Mouse (Mus musculus) olfactory bulb, adult 2 months (tissue): ENCODE data around the gene Rcvrn.

Source experiments
- CTCF ChIP-seq: fragments of 200-500 bp; IDR thresholded peaks from 2 replicates; pipeline ENCODE4 v1.5.1; 2012; ENCODE audit warnings: low read depth, mild to moderate bottlenecking, low read length, moderate library complexity; ENCODE audit not compliant: insufficient read depth
- POLR2A ChIP-seq: fragments of 200-500 bp; IDR thresholded peaks from 2 replicates; pipeline ENCODE4 v1.6.1; 2012; ENCODE audit warnings: mild to moderate bottlenecking, low read depth, low read length, moderate library complexity; ENCODE audit not compliant: insufficient read depth

DNA sequence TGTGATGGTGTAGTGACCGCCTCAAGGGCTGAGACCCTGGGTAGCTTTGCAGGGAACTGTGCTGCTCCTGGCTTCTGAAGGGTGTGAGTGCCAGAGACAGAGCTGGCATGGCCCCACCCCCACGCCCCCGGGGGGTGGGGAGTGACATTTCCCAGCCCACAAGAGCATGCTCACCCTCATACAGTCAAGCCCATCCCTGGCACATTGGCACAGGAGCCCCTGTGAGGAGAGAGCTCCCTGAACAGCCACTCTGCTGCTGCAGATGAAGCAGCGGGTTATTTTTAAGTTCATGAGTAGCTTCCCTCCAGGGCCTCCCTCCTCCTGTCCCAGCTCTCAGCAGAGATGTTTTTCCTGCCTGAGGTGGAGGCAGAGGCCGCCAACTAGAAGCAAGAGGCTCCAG, 23.0 kb upstream of the Rcvrn start:
- TF ChIP-seq CTCF (no peak), POLR2A (0 out of 2 replicates have a peak, but pooled peaks have one; percentile 6)
